Mouse (Mus musculus): ENCODE measurements around the gene Camkk1.
A peak's percentile ranks its signal among the peaks of the same experiment; 100 is the strongest.

Gene Camkk1

DNA sequence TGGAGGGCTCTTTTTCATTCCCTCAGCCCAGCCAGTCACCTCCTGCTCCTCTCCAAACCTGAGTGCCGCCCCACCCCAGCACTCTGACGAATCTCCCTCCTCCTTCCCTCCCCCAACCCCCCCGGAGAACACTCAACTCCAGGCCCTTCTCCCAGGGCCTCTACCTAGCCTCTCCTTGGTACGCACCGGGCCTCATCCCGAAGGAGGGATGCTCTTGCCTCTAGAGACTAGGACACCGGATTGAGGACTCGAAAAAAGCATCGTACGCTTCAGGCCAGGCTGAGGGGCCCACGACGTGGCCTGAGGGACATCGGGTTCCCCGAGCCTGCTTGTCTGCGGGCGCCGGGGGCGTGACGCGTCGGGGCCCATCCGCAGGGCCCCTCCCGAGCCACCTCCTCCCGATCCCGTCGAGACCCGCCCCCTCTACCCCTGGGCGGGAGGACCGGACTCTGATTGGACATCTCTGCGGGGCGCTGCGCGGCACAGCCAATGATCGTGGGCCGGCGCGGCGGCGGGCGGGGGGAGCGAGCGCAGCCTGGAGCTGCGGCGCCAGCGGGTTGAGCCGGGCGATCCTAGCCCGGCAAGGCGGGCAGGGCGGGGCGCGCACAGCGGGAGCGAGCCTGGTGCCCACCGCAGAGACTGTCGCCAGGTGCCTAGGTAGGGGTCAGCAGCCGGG is at the start of gene Camkk1:
Gene Camkk1, plus strand, starts transcription at position 538 of the 676 bp plus-strand sequence.
- DNase-seq, result peak; percentile 96

DNA sequence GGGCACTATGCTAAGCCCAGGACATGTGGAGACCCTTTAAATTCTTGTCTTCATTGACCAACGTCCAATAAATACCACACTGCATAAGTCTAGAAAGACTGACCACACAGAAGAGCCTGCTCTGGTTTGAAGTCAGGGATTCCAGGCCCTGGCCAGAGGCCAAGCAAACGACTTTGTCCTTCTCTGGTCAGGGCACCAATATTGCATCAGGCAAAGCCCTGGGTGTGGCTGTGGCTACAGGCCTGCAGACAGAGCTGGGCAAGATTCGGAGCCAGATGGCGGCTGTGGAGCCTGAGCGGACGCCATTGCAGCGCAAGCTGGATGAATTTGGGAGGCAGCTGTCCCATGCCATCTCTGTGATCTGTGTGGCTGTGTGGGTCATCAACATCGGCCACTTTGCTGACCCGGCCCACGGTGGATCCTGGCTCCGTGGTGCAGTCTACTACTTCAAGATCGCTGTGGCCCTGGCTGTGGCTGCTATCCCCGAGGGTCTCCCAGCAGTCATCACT is 43.8 kb upstream of the Camkk1 start:
- no peak for DNase-seq

DNA sequence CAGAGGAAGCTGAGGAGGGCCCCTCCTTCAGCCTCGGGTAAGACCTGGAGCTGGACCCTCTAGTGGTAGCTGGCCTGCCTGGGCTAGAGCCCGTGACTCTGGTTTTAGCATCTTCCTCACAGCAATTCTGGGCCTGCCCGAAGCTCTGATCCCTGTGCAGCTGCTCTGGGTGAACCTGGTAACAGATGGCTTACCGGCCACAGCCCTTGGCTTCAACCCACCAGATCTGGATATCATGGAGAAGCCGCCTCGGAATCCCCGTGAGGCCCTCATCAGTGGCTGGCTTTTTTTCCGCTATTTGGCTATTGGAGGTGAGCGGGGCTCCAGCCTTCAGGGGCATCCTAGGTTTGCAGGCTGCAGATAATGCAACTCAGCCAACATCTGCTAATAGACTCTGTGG is 36.3 kb upstream of the Camkk1 start:
- DNase-seq, result no peak

DNA sequence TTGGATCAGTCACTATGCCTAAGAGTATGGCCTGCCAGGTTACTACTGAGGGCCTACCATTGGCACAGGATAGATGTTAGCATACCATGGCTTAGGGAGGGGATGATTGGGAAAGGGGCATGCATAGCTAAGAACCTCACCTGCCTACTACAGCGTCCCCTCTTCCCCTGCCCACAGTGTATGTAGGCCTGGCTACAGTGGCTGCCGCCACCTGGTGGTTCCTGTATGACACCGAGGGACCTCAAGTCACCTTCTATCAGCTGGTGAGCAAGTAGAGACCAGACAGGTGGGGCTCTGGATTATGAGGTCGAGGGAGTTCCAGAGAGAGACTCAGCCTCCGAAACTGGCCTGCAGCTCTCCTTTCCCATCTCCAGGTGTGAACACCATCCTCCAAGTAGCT is 35.5 kb upstream of the Camkk1 start:
- DNase-seq, result no peak

DNA sequence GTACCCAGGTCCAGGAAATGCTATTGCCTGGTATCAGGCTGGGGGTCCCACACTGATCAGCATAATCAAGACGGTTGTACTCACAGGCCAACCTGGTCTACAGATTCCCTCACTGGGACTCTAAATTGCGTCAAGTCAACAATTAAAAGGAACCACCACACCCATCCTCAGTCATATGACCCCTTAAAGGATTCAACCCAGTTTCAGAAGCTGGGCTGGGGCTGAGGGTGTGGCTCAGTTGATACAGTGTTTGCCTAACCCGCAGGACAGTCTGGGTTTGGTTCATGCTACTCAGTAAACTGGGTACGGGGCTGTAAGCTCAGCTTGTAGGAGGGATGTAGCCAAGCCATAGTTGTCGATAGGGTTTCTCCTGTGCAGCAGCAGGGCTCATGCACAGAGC is 32.1 kb upstream of the Camkk1 start:
- DNase-seq, result no peak

DNA sequence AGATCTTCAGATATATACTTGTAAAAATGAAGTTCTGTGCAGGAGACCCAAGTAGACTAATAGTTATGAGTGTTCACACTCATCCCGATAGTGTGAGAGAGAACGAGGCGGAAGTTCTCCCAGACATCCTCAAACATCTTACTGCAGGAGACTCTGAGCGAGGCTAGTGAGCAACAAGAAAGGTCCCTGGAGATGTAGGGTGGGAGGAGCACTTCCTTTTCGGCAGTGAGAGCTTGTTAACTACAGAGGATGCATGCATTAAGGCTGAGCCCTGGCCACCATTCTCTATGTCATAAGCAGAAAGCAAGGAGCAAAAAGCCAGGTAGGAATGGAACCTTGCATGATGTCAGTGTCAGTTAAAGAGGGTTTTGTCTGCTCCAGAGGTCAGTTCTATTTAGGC is 31.6 kb upstream of the Camkk1 start:
- DNase-seq, result no peak

DNA sequence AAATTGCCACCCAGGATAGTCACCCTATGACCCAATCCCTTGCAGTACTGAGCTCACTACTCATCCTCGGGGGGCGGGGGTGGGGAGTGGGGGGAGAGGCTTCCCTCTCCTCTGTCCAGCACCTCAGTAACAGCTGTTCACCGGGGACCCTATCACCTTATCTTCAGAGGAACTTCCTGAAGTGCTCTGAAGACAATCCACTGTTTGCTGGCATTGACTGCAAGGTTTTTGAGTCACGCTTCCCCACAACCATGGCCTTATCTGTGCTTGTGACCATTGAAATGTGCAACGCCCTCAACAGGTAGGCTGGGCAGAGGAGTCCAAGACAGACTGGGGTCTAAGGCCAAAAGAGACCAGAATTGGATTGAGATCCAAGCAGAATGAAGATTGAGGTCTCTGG is 31.0 kb upstream of the Camkk1 start:
- DNase-seq, result no peak

DNA sequence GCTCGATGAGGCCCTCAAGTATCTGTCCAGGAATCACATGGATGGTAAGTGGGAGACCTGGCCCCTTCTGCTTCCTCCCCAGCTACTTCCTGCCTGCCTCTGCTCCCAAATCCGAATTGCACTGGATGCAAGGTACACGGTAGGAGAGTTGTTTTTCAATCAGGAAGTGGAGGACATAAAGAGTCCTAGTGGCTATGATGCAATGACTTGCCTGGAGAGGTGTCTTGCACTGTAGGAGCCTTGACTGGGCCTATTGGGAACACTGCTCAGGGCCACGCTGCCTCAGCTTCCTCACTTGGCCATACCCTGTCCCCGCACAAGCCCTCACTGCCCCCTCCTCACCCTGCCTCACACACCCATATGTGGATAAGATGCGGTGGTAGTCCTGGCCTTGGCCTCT is 29.8 kb upstream of the Camkk1 start:
- no peak for DNase-seq

DNA sequence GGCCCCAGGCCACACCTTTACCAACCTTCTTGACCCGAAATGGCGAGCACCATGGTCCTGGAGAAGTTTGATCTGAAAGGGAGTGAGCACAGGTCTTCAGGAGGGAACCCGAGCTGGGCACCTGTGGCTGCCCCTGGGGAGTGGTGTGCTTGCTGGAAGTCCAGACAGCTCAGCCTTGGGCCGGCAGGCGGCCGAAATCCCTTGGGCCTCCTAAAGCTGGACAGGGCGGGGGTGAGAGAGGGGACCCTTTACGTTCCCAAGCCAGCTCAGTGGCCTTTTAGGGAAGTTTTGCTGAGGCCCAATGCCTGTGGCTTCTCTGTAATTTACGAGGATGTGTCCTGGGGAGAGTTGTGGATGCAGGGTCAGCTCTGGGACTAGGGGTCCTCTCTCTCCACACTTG is 28.1 kb upstream of the Camkk1 start:
- no peak for DNase-seq

DNA sequence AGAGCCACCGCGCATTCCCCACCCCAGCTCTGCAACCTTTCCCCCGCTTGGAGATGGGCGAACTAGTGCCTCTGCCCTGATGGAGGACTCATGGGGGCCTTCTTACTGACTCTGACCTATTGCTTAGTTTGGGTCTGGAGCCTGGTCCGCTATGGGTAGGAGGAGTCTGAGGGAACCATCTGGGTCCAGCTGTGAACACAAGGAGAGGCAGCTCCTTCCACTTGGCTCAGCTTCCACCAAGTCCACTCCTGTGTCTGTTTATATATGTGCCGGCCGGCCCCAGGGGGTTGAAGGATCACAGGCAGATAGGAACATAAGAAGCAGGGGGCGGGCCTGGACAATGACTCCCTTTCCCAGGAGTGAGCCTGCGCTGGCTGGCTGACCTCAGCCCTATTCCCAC is 26.8 kb upstream of the Camkk1 start:
- DNase-seq, result no peak

DNA sequence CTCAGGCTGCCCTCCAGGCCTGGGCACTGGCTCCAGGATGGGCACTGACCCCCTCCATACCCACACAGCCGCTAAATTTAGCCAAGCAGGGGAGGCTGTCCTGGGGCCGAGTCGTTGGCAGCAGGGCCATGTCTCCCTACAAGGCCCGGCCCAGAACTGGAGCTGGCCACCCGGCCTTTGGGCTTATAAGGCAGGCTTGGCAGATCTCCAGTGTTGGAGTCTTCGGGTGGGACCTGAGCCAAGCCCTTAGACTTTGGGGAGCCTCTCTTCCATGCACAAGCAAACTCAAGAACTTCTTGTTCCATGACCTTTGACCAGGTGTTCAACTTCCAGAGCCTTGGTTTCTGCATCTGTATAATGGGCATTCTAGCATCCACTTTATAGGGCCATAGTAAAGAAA is 22.5 kb upstream of the Camkk1 start:
- DNase-seq, result no peak

DNA sequence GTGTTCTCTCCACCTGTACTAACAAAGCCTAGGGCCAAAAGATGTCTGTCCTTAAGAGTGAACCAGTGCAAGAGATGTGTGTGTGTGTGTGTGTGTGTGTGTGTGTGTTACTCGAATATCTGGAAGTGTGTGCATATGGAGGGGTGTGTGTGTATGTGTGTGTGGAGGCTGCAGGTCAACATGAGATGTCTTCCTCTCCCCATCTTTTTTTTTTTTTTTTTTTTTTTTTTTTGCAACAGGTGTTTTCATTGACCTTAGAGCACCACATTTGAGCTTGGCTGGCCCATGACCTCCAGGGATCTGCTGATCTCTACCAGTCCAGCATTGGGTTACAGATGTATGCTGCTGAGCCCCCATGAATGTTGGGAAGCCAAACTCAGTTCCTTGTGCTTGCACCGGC is 22.0 kb upstream of the Camkk1 start:
- no peak for DNase-seq

DNA sequence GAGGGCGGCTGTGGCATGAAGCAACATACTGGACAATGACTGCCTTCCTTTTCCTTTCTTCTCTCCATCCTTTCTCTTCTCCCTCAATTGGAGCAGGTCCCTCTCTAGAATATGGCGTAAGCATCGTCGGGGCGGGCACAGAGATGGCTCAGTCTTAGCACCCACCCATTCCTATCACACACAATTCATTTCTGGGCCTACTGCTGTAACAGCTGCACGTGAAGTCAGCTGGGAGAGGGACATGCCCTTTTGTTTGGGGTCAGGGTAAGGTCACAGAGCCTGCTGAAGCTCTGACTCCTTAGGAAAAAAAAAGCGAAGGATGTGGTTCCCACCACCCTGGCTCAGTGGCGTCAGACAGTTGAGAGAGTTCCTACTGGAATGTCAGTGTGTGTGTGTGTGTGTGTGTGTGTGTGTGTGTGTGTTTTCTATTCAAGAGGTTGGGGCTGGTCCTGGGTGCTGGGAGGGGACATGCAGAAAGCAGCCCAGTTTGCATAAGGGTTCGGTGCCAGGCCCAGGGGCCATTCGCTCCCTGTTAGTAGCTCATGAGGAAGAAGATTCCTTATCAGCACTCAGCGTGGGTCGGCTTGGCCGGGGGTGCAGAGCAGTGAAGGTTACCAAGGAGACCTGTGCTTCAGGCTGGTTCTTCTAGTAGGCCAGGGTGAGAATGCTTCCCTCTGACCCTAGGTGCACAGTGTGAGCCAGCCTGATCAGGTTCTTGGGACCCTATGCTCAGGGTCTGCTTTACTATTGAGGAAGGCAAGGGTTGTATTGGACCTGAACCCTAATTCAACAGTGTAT is 21.1 kb upstream of the Camkk1 start:
- no peak for DNase-seq

DNA sequence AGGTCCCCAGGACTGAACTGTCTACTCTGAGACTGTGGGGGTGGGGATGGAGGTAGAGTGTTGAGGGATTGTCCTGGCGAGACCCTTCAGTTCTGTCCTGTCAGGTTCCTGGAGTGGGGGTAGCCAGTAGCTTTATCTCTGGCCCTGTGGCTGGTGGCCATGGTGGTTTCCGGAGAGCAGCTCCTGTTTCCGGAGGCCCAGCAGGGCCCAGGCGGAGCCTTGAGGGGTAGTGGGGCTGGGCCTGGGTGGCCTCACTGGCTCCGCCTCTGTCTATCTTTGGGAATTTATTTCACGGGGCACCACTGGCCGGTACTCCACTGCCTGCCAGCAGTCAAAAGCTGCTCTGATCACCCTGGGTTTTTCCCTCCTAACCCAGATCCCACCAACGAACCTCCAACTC is 20.0 kb upstream of the Camkk1 start, which contains the start of gene P2rx1:
Gene P2rx1, plus strand, starts transcription at position 333 of the 400 bp plus-strand sequence.
- DNase-seq, result no peak

DNA sequence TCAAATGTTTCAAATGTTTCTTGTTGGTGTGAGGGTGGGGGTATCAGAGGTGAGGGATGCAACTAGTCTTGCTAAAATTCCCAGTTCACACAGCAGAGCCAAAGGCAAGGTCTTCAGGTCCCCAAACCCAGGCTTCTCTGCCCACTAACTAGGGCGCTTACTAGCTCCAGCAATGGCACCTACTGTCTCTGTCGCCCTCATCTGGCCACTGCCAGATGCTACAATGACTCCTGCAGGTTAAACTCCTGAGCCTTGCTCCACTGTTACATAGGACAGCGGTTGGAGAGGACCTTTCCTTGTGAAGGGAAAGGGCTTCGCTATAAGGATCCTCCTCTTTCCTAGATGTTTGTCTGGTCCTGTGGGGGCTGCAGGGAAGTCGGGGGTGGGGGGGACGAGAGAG is 17.8 kb upstream of the Camkk1 start:
- DNase-seq, result peak; percentile 59

DNA sequence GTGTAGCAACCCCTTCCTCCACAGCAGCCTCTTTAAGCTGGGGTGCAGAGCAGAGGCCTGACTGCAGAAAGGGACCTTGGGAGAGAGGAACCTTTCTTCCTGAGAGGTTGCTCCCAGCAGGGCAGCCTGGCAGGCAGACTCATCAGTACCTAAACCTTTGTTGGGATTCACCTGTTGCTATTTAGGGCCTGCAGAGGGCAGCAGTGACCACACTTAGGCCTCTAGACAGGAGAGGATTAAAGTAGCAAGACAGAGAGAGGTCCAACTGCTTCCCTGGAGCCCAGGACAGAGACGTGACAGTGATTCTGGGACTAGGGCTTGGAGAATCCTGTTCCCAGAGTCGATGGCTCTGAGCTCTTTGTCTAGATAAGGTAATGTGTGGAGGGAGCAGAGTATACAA is 12.4 kb upstream of the Camkk1 start:
- DNase-seq, result no peak

DNA sequence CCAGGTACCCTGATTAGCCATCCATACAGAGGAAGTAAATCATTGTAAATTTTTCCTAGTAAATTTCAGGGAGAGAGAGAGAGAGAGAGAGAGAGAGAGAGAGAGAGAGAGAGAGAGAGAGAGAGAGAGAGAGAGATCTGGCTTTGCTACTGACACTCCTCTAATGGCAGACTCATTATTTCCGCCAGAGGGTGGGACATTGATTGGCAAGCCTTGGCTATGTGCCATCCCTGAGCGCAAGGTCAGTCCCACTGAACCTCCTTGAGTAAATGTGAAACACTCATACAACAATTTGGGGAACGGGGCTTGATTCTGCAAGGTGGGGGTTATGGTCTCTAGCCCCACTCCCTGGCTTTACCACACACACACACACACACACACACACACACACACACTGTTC is 11.7 kb upstream of the Camkk1 start:
- no peak for DNase-seq

DNA sequence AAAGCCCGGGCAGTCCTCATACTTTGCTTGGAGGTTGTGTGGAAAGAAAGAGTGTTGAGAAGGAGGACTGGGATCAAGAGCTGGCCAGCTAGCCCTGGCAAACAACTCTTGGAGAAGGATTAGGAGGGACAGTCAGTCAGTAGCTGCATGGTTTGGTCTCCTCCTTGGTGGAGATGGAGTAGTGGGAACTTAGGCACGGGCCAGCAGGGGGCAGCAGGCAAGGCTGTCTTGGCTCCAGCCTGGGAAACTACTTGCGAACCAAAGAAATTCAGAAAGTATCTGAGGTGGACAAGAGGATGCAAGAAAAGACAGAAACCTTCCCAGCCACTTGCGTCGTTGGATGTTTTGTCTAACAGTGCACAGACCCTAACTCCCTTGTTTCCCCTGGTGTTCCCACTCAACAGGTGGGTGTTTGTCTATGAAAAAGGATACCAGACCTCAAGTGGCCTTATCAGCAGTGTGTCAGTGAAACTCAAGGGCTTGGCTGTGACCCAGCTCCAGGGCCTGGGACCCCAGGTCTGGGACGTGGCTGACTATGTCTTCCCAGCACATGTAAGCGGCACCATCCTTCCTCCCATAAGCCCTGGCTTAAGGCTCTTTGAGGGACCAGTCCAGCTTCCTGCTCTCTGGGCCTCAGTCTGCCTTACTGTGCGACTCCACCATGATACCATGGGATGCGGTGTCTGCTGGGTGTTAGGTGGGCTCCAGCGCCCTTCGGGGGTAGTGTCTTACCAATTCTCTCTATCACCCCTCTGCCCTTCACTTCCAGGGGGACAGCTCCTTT is 10.9 kb upstream of the Camkk1 start:
- no peak for DNase-seq

DNA sequence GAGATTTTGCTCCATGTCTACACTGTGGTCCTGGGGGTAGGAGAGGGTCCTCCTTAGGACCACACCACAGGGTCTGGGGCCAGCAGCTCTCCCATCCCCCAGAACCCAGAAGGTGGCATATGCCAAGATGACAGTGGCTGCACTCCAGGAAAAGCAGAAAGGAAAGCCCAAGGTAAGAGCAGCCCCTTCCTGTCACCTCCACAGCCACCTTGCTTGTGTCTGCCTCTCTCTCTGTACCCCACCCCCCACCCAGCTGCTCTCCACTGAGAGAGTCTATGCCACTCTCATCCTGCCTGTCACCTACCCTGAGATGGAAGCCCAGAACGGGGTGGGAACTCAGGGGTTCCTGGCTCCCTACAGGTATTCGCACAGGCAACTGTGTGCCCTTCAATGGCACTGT is 10.0 kb upstream of the Camkk1 start:
- no peak for DNase-seq

DNA sequence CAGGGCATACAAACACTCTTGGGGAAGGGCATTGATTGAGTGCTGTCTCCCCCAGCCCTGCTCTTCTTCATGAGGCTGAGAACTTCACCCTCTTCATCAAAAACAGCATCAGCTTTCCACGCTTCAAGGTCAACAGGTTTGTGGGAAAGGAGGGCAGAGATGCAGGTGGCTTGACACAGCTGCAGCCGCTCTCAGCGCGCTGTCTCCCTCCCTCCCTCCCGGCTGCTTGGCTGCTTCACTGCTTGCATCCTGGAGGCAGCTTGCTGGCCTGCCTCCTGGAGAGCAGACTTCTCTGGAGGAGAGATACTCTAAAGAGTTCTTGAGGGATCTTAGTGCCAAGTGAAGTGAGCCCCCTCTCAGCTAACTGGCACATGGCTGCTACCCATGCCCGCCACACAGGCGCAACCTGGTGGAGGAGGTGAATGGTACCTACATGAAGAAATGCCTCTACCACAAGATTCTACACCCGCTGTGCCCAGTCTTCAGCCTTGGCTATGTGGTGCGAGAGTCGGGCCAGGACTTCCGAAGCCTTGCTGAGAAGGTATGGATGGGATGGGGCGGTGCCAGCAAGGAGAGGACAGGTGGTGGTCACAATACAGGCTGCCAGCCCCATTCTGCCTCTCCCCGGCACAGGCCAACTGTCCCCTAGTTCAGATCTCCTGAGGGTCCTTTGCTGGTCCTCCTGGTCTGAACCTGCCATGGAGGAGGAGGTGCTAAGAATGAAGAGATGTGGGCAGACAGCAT is 9.1 kb upstream of the Camkk1 start:
- no peak for DNase-seq

DNA sequence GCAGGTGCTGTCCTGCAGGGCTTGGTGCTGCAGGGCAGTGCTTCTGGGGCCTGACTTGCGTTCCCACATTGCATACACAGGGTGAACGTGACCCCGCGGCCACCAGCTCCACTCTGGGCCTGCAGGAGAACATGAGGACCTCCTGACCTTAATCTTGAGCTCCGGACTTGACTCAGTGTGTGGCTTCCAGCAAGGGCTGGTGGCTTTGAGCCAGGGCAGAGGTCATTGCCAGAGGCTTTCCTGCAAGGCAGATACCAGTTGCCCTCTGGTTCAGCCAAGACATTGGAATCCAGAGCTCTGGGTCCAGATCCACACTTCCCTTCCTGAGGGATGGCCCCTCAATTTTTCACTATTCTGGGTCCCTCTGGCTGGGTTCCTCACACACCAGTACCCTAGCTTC is 4.8 kb upstream of the Camkk1 start:
- no peak for DNase-seq

DNA sequence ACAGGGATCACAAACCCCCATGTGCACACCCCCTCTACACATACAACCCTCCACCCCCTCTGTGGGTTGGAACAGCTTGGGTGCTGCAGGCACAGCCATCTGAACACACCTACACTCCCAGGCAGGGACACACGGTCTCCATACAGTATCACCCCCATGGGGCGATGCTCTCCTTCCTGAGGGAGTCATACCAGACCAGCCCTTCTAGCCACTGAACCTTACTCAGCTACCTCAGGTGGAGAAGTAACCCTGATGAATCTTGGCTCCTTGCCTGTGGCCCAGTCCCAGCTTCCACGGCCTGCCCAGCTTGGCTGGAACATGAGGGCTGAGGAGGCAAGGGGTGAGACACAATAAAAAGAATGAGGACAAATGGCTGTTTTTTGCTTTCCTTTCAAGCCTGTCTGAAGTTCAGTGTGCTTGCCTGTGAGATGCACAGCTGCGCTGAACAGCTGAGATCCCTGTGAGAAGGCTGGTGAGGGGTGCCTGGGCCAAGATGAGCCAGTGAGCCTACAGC is 3.9 kb upstream of the Camkk1 start:
- peak; percentile 88 for DNase-seq
